Mouse (Mus musculus) left cerebral cortex, adult 8-10 months (tissue): ENCODE data around the gene Nudt1. TPM values are rescaled to one million over a fixed set of nuclear protein-coding genes. Genes with fewer than 3 reads are reported as not detected.
"Not testable (repeated sequence)": the region's sequence is repeated elsewhere in the genome, so short reads cannot be mapped to it uniquely, and the experiment has no call there.

Source experiments
- DNase-seq, 2 experiments: peaks; one replicate each; pipeline ENCODE4 v3.0.0; 2022; ENCODE audit warnings: low spot score in 2 of 2
- total RNA-seq, 4 experiments: library from RNA; stranded (reverse); gene quantifications; 2 replicates each; pipeline ENCODE4 v1.2.4; 2022

Nudt1 gene
- total RNA-seq, 4 experiments from 2014 or later: 5.9 to 7.3 (median 6.1) TPM

DNA sequence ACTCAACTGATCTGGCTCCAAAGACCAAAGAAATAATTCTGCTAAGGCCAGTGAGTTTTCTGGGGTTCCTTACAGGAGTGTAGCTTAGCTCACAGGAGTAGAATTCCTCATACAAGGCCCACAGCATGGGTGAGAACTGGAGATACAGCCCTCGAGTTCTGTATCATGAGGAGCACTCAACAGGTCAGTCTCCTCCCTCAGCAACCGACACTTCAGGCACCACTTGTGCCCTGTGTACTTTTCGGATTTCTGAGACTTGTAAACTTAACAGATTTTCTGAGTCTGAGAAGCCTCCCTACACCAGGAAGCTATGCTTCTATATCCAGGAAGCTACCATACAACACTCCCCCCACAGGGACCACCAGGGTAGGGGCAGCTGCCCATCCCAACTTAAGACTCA is 18.4 kb downstream of the Nudt1 start:
- DNase-seq: no peak

DNA sequence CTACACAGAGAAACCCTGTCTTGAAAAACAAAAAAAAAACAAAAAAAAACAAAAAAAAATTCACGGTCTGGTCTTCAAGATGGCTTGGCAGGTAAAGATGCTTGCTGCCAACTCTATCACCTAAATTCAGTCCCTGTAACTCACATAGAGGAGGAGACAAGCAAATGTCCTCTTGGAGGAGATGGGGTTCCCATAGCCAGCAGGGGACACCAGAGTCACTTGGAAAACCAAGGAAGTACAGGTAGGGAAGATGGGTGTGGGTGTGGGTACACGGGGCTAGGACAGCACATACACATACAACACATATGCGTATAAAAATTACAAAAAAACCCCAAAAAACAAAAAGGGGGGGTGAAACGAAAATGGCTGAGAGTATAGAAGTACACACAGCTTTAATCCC is 21.4 kb downstream of the Nudt1 start:
- DNase-seq: no peak

DNA sequence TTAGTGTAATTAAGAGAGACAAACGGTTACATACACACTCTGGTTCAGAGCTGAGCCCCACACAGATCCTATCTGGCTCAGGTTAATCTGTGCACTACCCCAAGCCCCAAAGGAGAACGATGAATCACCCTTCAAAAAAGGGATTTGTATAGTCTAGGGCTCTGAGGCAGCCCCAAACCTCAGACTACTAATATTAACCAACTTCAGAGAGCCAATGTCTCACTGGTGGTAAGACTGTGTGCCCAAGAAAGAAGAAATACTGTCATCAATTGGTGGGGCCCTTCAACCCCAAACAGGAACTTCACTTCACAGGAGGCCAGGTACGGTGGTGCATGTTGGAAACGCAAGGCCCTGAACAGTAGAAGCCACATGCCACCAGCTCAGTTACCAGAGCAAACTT is 23.8 kb downstream of the Nudt1 start:
- DNase-seq: no peak

DNA sequence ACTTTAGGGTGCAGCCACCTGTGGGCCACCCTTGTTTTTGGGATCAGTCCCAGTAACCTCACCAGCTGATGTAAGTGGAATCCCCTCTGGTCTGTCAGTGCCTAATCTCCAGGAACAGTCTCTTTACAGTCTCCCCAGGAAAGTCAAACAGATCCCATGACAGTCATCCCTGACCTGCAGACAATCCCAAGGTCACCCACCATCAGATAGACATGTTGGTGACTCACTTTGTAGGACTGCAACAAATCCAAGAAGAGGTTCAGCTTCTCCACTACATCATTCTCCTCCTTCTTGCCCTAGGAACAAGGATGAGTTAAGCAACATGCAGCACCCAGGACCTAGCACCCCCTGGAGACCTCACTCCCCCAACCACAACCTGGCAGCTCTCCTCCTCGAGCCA is 24.6 kb downstream of the Nudt1 start:
- DNase-seq: no peak

DNA sequence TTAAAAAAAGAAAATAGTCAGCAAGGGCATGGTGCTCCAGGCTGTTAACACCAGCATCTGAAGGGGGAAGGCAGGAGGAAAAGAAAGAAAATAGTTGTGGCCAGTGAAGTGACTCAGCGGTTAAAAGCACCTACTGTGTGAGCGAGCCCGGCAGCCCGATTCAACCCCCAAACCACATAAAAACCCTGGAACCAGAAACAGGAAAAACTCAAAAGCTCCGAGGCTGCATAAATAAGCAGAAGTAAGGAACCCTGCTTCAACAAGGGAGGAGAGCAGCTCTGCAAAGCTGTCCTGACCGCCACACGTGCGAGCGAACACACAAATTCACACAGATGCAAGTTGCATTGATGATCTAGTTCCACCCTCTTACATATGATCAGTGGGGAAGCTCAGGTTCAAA is 28.4 kb downstream of the Nudt1 start:
- DNase-seq: no peak

DNA sequence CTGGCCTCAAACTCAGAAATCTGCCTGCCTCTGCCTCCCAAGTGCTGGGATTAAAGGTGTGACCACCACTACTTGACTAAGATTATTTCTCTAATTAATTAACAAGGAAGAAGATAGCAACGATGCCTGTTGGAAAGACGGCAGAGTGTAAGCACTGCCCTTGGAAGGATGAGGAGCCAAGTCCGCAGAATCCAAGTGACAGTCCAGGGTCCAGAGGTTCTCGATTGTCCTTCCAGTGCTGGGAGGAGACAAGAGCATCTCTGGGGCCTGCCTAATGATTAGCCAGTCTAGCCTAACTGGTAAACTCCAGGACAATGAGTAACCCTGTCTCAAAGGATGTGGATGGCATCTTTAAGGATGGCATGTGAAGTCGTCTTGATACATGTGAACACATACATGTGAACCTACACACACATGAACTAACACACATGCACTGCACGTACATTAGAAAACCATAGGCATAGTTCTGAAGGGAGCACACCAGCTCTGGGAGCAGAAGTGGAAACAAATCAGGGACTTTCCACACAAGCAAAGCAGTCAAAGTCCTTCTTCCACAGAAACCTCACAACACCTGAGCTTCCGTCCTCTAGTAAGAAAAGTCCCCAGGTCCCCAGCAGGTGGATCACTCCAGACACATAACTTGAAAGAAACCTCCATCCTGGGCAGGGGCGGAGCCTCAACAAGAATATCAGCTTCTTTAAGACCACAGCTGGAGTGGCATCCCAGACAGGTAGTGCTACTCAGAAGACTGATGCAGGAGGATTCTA is 29.5 kb downstream of the Nudt1 start:
- DNase-seq: no peak

DNA sequence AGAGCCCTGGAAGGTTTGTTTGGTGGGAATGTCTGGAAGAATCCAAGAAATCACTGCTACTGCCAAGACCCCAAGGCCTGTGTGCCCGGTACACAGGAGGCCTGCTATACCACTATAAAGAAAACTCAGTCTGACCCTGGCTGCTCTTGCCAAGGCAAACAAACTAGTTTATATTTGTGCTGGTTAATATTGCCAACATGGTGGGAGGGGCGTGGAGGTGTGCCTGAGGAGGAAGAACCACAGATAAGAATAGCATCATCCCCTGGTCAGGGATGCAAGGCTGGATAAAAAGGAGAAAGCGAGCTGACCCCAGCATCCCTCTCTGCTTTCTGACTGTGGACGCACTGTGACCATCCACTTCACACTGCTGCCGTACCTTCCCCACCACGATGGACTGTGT is 30.9 kb downstream of the Nudt1 start:
- DNase-seq: no peak

DNA sequence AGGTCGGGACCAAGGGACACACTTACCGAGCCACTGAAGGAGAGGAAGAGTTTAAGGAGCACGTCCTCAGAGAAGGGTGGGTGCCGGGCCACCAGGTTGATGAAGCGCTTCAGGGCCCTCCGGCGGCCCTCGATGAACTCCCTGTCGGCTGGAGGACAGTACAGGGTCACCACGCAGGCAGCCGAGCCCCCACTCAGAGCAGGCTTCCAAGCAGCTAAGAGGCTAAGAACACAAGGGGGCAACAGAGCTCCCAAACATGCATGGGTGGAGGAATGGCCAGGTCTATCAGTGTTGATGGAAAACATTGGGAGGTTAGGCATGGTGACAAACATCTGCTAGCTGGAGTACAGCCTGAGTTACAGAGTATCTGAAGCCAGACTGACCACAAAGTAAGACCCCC is 34.5 kb downstream of the Nudt1 start:
- no peak for DNase-seq

DNA sequence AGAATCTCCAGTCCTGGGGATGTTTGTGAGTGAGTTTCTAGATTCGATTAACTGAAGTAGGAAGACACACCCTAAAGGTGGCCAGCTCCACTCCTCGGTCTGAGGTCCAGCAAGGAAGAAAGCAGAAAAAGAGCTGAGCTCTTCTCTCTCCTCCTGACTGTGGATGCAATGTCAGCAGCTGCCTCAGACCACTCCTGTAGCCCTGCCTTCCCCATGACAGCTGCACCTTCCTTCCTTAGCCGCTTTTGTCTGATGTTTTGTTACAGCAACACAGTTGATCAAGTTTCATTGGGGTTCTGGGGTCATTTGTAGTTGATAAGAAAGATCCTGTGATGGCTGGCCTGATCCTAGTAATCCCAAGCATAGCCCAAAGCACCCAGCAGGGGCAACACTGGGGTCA is 36.0 kb downstream of the Nudt1 start:
- no peak for DNase-seq

DNA sequence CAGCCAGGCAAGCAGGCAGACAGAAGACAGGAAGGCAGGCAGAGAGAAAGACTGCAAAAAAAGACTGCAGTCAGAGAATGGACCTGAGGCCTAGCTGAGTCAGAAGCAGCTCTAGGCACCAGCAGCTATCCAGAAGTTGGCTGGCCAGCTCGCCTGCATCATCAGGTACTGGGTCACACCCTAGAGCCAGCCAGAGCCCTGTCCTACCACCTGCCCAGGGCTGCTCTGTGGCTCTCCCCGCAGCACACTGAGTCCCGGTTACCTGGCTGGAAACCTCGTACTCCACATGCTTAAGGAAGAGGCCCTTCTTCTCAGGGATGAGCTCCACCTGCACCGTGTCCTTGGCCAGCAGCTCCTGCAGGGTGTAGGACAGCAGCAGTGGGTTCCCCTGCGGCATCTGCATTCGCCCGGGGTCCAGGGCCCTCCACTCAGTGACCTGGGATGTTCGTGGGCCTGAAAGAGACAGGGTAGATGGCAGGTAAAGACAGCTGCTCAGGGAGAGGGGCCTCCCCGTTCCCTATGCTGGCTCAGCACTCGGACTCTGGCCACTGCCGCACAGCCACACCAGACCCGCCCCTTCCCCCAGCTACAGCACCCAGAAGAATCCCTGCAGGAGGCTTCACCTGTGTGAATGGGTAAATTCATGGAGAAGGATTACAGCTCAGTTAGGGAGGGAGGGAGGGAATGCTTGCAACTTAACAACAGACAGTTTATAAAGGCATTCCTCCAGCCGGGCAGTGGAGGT is 38.6 kb downstream of the Nudt1 start:
- no peak for DNase-seq

DNA sequence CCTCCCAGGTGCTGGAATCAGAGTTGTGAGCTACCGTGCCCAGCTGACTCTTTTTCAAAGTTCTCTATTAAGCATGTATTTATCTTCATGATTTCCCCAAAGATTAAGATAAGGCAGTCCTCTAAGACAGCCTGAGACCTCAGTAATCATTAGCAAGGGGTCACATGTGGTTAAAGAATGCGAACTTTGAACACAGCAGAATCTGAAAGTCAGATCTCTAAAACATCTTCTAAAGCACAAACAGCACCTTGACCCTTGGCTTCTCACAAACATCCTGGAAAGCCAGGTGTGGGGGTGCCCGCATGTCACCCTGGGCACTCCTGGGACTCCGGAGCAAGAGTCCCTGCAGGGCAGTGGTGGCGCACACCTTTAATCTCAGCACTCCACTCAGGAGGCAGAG is 43.0 kb downstream of the Nudt1 start:
- DNase-seq: no peak

DNA sequence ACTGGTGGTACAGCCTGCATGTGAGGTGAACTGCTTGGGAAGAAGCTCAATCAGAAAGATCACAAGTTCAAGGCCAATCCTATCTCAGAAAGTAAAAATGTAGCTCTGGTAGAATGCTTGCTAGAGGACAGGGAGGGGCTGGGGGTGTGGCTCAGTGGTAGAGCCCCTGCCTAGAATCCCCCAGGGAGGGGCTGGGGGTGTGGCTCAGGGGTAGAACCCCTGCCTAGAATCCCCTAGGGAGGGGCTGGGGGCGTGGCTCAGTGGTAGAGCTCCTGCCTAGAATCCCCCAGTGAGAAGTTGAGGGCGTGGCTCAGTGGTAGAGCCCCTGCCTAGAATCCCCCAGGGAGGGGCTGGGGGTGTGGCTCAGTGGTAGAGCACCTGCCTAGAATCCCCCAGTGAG is 46.7 kb downstream of the Nudt1 start:
- DNase-seq: not testable (repeated sequence)

DNA sequence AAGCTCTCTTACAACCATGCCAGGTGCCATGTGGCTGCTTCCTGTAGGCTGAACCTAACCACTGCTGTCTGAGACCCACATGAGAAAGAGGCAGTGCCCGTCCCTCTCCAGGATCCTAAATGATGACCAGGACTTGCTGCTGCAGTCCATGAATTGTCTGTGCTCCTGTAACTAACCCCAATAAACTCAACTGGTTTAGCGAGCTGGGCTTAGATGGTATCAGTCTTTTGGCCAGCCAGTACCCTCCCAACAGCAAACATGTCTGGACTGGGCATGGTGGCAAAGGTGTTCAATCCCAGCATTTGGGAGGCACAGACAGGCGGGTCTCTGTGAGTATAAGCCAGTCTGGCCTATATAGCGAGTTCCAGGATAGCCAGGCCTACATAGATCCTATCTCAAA is 47.5 kb downstream of the Nudt1 start:
- no peak for DNase-seq

DNA sequence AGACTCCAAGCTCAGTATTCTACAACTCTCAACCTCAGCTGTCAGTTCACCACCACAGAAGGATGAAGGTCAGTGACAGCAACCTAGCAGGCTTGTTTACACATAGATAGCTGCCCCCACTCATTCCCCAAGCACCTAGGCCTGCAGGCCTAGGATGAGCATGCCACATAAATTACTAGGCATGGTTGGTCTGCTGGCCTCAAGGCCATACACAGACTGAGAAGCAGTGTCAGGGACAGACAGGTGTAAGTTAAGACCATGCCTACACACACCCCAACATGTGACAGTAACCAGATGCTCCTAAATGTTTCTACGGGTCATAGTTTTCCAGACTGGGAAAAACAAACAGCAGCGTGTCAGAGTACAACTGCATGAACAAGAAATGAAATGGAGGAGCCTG is 48.0 kb downstream of the Nudt1 start:
- no peak for DNase-seq

DNA sequence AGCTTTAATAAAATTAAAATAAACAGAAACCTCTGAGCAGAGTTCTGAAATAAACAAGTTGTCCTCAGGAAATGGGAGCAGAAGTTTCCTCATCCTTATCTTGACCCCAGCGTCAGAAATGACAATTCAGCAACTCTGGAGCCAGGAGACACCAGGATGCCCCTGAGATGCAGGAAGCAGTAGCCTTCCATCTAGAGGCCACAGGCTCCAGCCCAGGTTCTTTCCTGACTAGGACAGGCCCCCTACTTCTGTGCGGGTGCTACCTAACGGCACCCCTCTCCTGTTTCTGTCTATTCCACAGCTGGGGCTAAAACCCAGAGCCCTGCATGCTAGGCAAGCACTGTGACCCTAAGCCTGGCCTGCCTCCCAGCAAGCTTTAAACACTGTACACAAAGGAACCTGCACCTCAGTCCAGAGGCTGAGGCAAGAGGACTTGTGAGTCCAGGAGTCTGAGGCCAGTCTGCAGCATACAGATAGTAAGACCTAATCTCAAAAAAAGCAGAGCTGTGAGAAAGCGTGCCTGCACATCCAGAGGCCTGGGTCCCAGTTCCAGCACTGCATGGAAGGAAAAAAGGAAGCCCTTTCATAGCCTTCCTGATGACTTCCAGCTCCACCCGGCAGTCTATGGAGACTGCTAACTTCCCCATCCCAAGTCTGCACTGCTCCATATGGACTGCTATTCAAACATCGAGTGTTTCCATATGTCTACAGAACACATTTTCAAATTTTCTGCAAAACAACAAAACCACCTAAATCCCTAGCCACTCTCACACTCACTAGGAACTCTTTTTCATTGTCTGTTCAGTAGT is 49.2 kb downstream of the Nudt1 start:
- no peak for DNase-seq

DNA sequence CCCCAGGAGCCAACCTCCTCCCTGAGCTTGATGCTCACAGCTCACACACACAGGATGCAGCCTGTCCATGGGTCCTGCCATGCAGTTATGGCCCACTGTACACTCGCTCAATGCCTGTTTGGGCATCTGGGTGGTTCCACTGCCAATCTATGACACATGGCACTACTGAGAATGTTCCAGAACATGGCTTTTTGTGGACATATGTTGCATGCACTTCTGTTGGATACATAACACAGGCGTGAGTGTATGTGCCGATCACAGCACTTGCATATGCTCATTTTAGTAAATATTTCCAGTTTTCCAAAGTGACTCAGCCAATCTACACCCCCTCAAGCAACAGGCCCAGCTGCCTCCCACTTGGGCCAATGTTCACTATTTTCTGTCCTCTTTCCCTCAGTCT is 50.2 kb downstream of the Nudt1 start:
- DNase-seq: peak in 1 of 2 experiments; percentile 57

DNA sequence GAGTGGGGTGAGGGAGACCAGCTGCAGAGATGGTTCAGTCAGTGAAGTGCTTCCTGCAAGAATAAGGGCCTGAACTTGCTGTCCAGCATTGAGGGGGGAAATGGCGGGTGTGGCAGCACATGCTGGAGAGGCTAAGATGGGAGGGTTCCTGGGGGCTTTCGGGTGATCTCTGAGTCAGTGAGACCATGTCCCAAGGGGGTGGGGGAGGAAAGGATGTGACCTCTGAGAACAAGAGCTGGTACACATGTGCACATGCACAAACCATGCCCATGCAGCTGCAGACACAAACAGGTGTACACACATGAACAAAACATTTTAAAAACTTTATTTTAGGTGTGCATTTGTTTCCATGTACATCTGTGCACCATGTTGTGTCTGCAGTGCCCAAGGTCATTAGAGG is 52.3 kb downstream of the Nudt1 start:
- DNase-seq: no peak

DNA sequence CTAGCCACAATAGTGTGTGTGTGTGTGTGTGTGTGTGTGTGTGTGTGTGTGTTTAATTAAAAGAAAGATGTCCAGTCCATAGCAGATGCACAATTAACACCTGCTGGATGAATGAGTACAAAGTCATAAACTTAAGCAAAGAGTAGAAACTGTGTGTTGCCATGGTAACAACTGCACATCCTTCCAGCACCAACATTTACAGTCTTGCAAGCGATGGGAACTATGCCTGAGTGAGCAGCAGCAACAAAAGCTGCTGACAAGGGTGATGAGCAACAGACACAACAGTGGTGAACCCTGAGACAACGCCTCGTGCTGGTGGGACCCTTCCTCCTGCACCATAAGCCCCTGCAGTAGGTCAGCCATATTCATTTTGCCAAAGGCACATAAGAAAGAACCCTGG is 52.8 kb downstream of the Nudt1 start:
- DNase-seq: peak in 1 of 2 experiments; percentile 22

DNA sequence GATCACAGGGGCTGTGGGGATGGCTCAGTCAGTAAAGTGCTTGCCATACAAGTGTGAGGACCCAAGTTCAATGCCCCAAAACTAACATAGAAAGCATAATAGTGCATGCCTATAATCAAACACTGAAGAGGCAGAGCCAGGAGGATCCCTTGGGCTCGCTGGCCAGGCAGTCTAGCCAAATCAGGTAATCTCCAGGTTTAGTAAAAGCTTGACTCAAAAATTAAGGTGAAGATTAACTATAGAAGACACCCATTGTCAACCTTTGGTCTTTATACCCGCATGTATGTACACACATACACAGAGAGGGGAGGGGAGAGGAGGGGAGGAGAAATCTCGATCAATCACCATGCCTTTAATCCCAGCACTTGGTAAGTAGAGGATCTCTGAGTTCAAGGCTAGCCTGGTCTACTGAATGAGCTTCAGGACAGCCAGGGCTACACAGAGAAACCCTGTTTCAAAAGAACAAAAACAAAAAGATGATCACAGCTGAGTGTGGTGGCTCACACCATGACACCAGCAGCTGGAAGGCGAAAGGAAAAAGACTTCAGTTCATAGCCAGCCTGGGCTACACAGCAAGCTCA is 53.9 kb downstream of the Nudt1 start:
- no peak for DNase-seq

DNA sequence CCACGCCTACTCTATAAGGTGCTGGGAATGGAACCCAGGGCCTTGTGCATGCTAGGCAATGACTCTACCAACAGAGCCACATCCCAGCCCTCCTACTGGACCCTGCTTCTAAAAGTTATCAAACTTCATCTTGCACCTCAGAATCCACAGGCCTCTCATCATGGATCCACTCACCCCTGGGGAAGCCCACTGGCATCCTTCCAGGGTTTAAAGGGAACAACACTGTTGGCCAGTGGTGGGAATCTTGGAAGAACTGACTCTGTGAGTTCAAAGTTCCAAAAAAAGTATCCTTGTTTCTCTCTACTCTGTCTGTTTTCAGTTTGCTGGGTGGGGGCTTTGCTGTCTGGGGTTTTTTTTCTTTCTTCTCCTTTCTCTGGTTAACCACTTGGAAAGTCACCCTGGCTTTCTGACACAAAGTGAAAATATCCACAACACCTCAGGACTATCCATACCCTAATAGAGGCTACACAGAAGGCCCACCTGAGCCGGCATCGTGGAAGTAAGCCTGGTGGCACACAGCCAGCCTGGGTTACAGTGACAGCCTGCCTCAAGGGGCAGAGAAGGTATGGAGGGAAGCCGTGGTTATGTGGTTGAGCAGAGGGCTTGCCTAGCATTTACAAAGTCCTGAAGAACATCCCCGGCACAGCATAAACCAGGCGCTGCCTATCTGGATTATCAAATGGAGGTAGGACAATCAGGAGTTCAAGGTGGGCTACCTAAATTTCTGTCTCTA is 56.8 kb downstream of the Nudt1 start:
- DNase-seq: no peak

DNA sequence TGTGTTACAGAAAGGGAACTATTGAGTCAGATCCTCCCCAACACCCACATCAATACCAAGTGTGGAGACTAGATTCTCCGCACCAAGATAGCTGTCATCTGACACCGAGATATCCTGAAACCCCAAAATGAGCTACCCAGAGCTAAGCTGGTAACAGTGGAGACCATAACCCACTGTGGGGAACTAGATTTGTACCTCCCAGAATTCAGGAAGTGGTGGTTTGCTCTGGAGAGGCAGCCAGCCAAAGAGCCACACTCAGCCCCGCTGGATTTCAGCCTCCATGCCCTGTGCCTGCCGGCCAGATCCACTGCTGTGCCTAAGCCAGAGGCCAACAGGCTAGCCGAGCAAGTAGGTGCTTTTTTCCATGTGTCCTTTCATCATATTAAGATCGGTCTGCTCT is 57.8 kb downstream of the Nudt1 start:
- no peak for DNase-seq
